Mouse (Mus musculus) left cerebral cortex, postnatal 25 days (tissue): ENCODE results near the gene Patz1. TPM values are rescaled to one million over a fixed set of nuclear protein-coding genes. Genes with fewer than 3 reads are reported as not detected.
A peak's percentile ranks its signal among the peaks of the same experiment; 100 is the strongest.

Source experiments
- DNase-seq, 2 experiments: peaks; one replicate each; pipeline ENCODE4 v3.0.0; 2022; ENCODE audit warnings: low spot score in 2 of 2, mixed read lengths in 1 of 2
- intact Hi-C: fragments of 180-260 bp; cut with DNase I; formaldehyde crosslinking; loops from one replicate; pipeline ENCODE4 v1.15.1; 2025
- total RNA-seq, 2 experiments: library from RNA; stranded (reverse); gene quantifications; 2 replicates each; pipeline ENCODE4 v1.2.3; 2021

Patz1 gene
- total RNA-seq, 2 experiments from 2014 or later: 40.6 to 40.9 TPM

DNA sequence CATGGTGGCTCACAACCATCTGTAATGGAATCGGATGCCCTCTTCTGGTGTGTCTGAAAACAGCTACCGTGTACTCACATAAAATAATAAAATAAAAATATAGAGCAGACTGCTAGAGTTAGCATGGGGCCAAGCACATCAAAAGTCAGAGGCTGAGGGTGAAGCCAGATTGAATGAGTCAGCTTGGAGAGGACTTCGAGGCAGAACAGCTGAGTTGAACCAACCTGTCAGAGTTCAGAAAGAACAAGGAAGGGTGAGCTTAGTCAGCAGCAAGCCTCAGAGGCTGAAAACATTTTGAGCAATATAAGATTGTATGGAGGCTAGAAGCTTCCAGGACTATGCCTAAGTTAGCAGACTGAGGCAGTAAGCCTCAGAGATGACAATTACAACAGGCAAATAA, 29.6 kb downstream of the Patz1 start:
- DNase-seq: no peak
- intact Hi-C loops: no loop called here

DNA sequence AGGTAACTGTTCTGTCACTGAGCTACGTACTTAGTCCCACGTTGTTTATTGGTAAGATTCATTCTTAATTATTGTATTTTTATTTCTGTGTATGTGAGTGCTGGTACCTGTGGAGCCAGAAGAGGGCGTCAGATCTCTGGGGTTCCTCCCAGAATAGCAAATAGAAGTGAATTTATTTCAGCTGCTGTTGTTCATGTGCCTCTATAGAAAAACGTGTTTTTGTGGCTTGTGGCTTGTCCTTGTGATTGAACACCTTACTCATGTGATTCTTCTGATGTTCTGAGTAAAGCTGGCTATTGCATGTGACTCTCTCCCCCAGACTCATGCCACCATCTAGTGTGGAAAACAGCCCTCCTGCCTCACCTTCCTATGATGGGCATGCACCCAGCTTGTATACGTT, 39.6 kb downstream of the Patz1 start:
- intact Hi-C loops: no loop called here
- DNase-seq: no peak

- intact Hi-C loops: no loop called here
- no peak for DNase-seq
These were observed 40.4 kb downstream of the Patz1 start for GRCm38 (mm10) chr11:3328806-3329775.

- intact Hi-C loops: loop anchor here (2.0 kb wide), 1 partner anchor 63 kb away; the partner anchor contains the start of gene Drg1
- peak in 1 of 2 experiments; percentile 48 for DNase-seq
These were observed 41.3 kb downstream of the Patz1 start, which contains the start of gene Pik3ip1 for GRCm38 (mm10) chr11:3329891-3330451. Pik3ip1 (plus strand) TSS chr11:3330401.

GRCm38 (mm10) chr11:3330566-3330965, 41.9 kb downstream of the Patz1 start:
- intact Hi-C loops: loop anchor here (2.0 kb wide), 1 partner anchor 64 kb away; the partner anchor contains the start of gene Drg1
- DNase-seq: peak; percentile 82 to 91

DNA sequence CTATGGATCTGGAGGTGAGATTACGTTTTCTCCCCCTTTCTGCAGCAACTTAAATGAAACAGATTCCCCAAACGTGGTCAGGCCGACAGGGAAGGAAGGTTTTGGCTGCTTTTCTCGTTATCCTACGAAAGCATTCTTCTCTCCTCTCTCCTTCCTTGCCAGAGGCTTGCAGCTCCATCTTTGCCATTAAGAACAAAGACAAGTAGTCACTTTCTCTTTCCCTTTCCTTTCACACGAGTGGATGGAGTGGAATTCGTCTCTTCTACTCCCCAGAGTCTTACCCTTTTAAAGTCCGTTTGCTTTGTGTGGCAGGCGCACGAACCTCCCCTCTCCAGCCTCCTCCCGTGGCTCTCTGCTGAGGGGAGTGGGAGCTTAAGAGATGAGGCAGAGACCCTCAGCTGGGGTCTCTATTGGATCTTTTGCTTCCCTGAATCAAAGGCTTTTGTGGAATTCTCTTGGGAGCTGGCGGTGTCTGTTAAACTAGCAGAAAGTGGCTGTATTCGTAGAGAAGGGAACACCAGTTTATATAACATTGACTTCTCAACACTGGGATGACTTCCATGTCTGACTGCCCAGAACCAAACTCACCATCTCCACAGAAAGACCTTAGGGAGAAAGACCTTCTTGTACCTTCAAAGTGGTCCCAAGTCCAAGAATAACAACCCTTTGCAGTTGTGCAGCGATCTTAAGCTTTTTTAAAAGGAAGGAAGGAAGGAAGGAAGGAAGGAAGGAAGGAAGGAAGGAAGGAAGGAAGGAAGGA, 42.5 kb downstream of the Patz1 start:
- DNase-seq: peak in 1 of 2 experiments; percentile 30
- intact Hi-C loops: loop anchor here (1.0 to 2.0 kb wide), 2 partner anchors 42 to 64 kb away; partner anchors contain the start of gene Drg1

GRCm38 (mm10) chr11:3331756-3332642, 43.3 kb downstream of the Patz1 start:
- peak; percentile 93 to 97 for DNase-seq
- intact Hi-C loops: loop anchor here (1.0 to 2.0 kb wide), 2 partner anchors 43 to 65 kb away; partner anchors contain the start of gene Drg1

GRCm38 (mm10) chr11:3333111-3333695, 44.5 kb downstream of the Patz1 start:
- intact Hi-C loops: no loop called here
- no peak for DNase-seq

GRCm38 (mm10) chr11:3334141-3334710, 45.6 kb downstream of the Patz1 start:
- intact Hi-C loops: no loop called here
- DNase-seq: no peak

- DNase-seq: no peak
- intact Hi-C loops: no loop called here
These were observed 46.1 kb downstream of the Patz1 start for GRCm38 (mm10) chr11:3334711-3335316.

- DNase-seq: no peak
- intact Hi-C loops: no loop called here
These were observed 47.1 kb downstream of the Patz1 start for GRCm38 (mm10) chr11:3335651-3336216.

- intact Hi-C loops: no loop called here
These were observed 47.9 kb downstream of the Patz1 start for GRCm38 (mm10) chr11:3336602-3337001.

GRCm38 (mm10) chr11:3337173-3337955, 48.7 kb downstream of the Patz1 start:
- intact Hi-C loops: no loop called here
- peak; percentile 67 to 92 for DNase-seq

More at GRCm38 (mm10) chr11:3336602-3337001, 47.9 kb downstream of the Patz1 start:
- no peak for DNase-seq

DNA sequence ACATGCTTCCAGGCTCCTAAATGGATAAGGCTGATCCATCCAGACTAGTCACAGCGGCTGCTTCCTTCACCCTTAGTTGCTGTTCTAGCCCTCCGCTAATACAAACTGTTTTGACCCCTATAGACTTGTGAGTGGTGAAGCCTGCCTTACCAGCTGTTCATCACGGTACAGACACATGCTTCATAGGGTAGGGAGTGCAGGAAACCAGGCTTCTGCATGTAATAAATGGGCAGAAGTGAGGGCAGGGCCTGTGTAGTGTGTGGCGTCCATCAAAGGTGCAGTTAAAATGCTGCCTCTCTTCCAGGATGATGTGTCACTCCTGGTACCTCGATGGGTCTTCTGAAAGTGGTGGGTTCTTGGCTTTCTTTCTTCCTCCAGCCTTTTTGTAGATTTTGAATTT, 49.3 kb downstream of the Patz1 start:
- intact Hi-C loops: no loop called here
- DNase-seq: no peak

- no peak for DNase-seq
- intact Hi-C loops: no loop called here
These were observed 52.8 kb downstream of the Patz1 start for GRCm38 (mm10) chr11:3341476-3341875.

DNA sequence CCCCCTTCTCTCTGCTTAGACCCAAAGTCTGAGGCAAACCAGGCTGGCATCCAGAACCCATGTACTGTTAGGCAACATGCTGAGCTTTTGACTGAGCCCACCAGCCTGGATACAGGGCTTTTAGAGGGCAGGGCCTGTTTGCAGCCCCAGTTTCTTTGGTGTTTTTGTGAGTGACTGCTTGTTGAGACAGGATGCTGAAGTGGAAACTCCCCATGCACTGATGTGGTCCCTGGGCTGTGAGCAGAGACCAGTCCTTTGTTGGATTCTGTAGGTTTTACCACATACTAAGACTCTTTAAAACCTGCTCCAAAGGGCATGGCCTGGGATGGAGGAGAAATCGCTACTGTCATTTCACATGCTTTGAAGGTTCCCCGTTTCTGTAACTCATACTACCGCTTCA, 56.2 kb downstream of the Patz1 start:
- intact Hi-C loops: no loop called here
- DNase-seq: no peak

- DNase-seq: no peak
- intact Hi-C loops: loop anchor here (2.0 kb wide), 1 partner anchor 62 kb away; the partner anchor contains the start of gene Limk2
These were observed 57.7 kb downstream of the Patz1 start for GRCm38 (mm10) chr11:3346351-3346750.
